Mouse (Mus musculus) cerebellum, adult 2 months (tissue): ENCODE data around the gene Gpr33.

Source experiments
- CTCF ChIP-seq: fragments of 200-500 bp; IDR thresholded peaks from 2 replicates; pipeline ENCODE4 v1.5.1; 2011; ENCODE audit warnings: low read depth, mild to moderate bottlenecking, control low read depth, low read length, moderate library complexity, borderline replicate concordance; ENCODE audit not compliant: insufficient read depth
- POLR2A ChIP-seq: fragments of 200-500 bp; IDR thresholded peaks from 2 replicates; pipeline ENCODE4 v1.6.1; 2011; ENCODE audit warnings: low read length, control low read depth, borderline replicate concordance; ENCODE audit not compliant: insufficient read depth

- no peak for TF ChIP-seq POLR2A
- no peak for TF ChIP-seq CTCF
Observed at GRCm38 (mm10) chr12:52013274-52013673, 14.6 kb downstream of the Gpr33 start.
